Mouse (Mus musculus): ENCODE results near the gene Tmem43. TPM values are rescaled to one million over a fixed set of nuclear protein-coding genes. Genes with fewer than 3 reads are reported as not detected.

The Tmem43 gene
- polyA plus RNA-seq, 1 experiment from 2014 or later = 57.6 TPM

- no peak for TF ChIP-seq CTCF (IDR thresholded peaks at IDR 0.05; ENCODE audit: low read depth)
- Histone ChIP-seq H3K9ac (peak overlapping the region; percentile 83), H3K4me2 (peak overlapping the region; percentile 88), H3K36me3 (ENCODE audit: insufficient read depth) (peaks cover 34% of the 10 kb centered on the region), H3K27me3 (ENCODE audit: insufficient read depth, low read length) (no peaks in the 10 kb centered on the region), H3K4me3 (ENCODE audit: low read depth, low read length) (peak overlapping the region; percentile 83), H3K4me1 (ENCODE audit: insufficient read depth) (peaks cover 7% of the 10 kb centered on the region; the same call in 1 of the 2 replicates), H3K9me3 (ENCODE audit: low read depth, low read length) (no peaks in the 10 kb centered on the region), H3K27ac (ENCODE audit: low read depth) (peak overlapping the region; percentile 67; the same call in 1 of the 2 replicates)
- DNase-seq = no peak
- WGBS = under 1% methylated on average over 27 of the region's 27 CpGs
- ATAC-seq (ENCODE audit: insufficient read depth) = peak; percentile 50
Observed at GRCm38 (mm10) chr6:91473805-91474440, 420 bp downstream of the Tmem43 start.

- Histone ChIP-seq H3K4me2 (peak overlapping the region; percentile 88), H3K27me3 (ENCODE audit: insufficient read depth, low read length) (no peaks in the 10 kb centered on the region), H3K9ac (peak overlapping the region; percentile 83), H3K4me1 (ENCODE audit: insufficient read depth) (peaks cover 7% of the 10 kb centered on the region; the same call in 1 of the 2 replicates), H3K36me3 (ENCODE audit: insufficient read depth) (peaks cover 35% of the 10 kb centered on the region), H3K27ac (ENCODE audit: low read depth) (no peak overlapping the region), H3K4me3 (ENCODE audit: low read depth, low read length) (peak overlapping the region; percentile 83), H3K9me3 (ENCODE audit: low read depth, low read length) (no peaks in the 10 kb centered on the region)
- 49% methylated on average over 9 of the region's 9 CpGs for WGBS
- DNase-seq (no peak), ATAC-seq (ENCODE audit: insufficient read depth) (no peak)
- TF ChIP-seq CTCF (IDR thresholded peaks at IDR 0.05; ENCODE audit: low read depth) = no peak
Observed at GRCm38 (mm10) chr6:91474441-91475190, 1.1 kb downstream of the Tmem43 start.

GRCm38 (mm10) chr6:91476541-91476940, 3.0 kb downstream of the Tmem43 start:
- H3K36me3 ChIP-seq (ENCODE audit: insufficient read depth) = peaks cover 54% of the 10 kb centered on the region
- no peak overlapping the region for H3K4me3 ChIP-seq (ENCODE audit: low read depth, low read length)
- no peak overlapping the region for H3K4me2 ChIP-seq
- no peak overlapping the region for H3K9ac ChIP-seq
- no peaks in the 10 kb centered on the region for H3K9me3 ChIP-seq (ENCODE audit: low read depth, low read length)
- TF ChIP-seq CTCF (IDR thresholded peaks at IDR 0.05; ENCODE audit: low read depth) = no peak
- ATAC-seq (ENCODE audit: insufficient read depth) (no peak), DNase-seq (no peak)
- WGBS = 96% methylated on average over 2 of the region's 2 CpGs
- no peaks in the 10 kb centered on the region for H3K27me3 ChIP-seq (ENCODE audit: insufficient read depth, low read length)
- no peak overlapping the region for H3K27ac ChIP-seq (ENCODE audit: low read depth)
- peaks cover 7% of the 10 kb centered on the region; the same call in 1 of the 2 replicates for H3K4me1 ChIP-seq (ENCODE audit: insufficient read depth)

- no peaks in the 10 kb centered on the region for H3K4me1 ChIP-seq (ENCODE audit: insufficient read depth)
- H3K27me3 ChIP-seq (ENCODE audit: insufficient read depth, low read length) = no peaks in the 10 kb centered on the region
- H3K36me3 ChIP-seq (ENCODE audit: insufficient read depth) = peaks cover 100% of the 10 kb centered on the region
- no peak overlapping the region for H3K4me3 ChIP-seq (ENCODE audit: low read depth, low read length)
- H3K4me2 ChIP-seq = no peak overlapping the region
- no peaks in the 10 kb centered on the region for H3K9me3 ChIP-seq (ENCODE audit: low read depth, low read length)
- TF ChIP-seq CTCF (IDR thresholded peaks at IDR 0.05; ENCODE audit: low read depth) = no peak
- H3K9ac ChIP-seq = no peak overlapping the region
- WGBS = 88% methylated on average over 2 of the region's 2 CpGs
- DNase-seq = no peak
- ATAC-seq (ENCODE audit: insufficient read depth) = no peak
- no peak overlapping the region for H3K27ac ChIP-seq (ENCODE audit: low read depth)
Observed at GRCm38 (mm10) chr6:91483371-91483770, 9.9 kb downstream of the Tmem43 start.

- Histone ChIP-seq H3K36me3 (ENCODE audit: insufficient read depth) (peaks cover 88% of the 10 kb centered on the region), H3K9me3 (ENCODE audit: low read depth, low read length) (no peaks in the 10 kb centered on the region), H3K9ac (no peak overlapping the region), H3K27me3 (ENCODE audit: insufficient read depth, low read length) (no peaks in the 10 kb centered on the region), H3K27ac (ENCODE audit: low read depth) (no peak overlapping the region), H3K4me2 (no peak overlapping the region), H3K4me1 (ENCODE audit: insufficient read depth) (no peaks in the 10 kb centered on the region), H3K4me3 (ENCODE audit: low read depth, low read length) (no peak overlapping the region)
- 92% methylated on average over 15 of the region's 15 CpGs for WGBS
- ATAC-seq (ENCODE audit: insufficient read depth) = no peak; the same call in 1 of the 2 replicates
- TF ChIP-seq CTCF (IDR thresholded peaks at IDR 0.05; ENCODE audit: low read depth) = no peak
- no peak for DNase-seq
Observed at GRCm38 (mm10) chr6:91486736-91487453, 13.4 kb downstream of the Tmem43 start.

- no peak overlapping the region for H3K9ac ChIP-seq
- peaks cover 83% of the 10 kb centered on the region for H3K36me3 ChIP-seq (ENCODE audit: insufficient read depth)
- no peaks in the 10 kb centered on the region for H3K9me3 ChIP-seq (ENCODE audit: low read depth, low read length)
- no peak overlapping the region for H3K27ac ChIP-seq (ENCODE audit: low read depth)
- no peak overlapping the region for H3K4me3 ChIP-seq (ENCODE audit: low read depth, low read length)
- DNase-seq (peak; percentile 26), ATAC-seq (ENCODE audit: insufficient read depth) (no peak)
- WGBS = 68% methylated on average over 9 of the region's 9 CpGs
- H3K4me1 ChIP-seq (ENCODE audit: insufficient read depth) = no peaks in the 10 kb centered on the region
- no peak overlapping the region for H3K4me2 ChIP-seq
- TF ChIP-seq CTCF (IDR thresholded peaks at IDR 0.05; ENCODE audit: low read depth) = no peak
- H3K27me3 ChIP-seq (ENCODE audit: insufficient read depth, low read length) = no peaks in the 10 kb centered on the region
Observed at GRCm38 (mm10) chr6:91488496-91489212, 15.2 kb downstream of the Tmem43 start.

All from lung, embryonic 14.5 days (tissue).